Mouse (Mus musculus): ENCODE measurements around the gene Krtap5-2. TPM values are rescaled to one million over a fixed set of nuclear protein-coding genes. Genes with fewer than 3 reads are reported as not detected.
"Not testable (repeated sequence)": the region's sequence is repeated elsewhere in the genome, so short reads cannot be mapped to it uniquely, and the experiment has no call there.

Krtap5-2 gene
- not detected in 2 replicates for polyA plus RNA-seq (2015; fragmentation: Nextera tagmentation; extraction: Ambion mirVana)

DNA sequence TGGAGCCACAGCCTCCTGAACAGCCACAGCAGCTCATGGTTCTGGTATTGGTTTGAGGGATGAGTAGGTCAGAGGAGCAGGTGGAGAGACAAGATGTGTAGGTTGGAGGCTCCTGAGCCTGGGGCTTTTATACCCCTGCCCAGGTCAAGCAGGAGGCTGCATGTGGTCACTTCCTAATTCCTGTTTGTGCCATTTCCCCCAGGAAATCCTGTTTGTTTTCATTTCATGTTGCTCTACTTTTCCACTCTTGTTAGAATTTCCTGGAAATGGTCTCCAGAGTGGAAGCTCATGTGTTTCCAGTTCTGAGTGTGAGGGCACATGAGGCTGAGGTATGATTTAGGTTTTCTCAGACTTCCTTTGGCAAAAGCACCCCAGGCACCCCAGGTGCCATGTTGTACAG is at the start of gene Krtap5-2:
Krtap5-2 (minus strand) TSS at position 101 of the 400 bp plus-strand sequence.
- not testable (repeated sequence) for H3K36me3 ChIP-seq (ENCODE audit: control insufficient read depth, insufficient read depth); H3K4me1 ChIP-seq (ENCODE audit: control insufficient read depth, low read depth, low read length); ATAC-seq (ENCODE audit: low read depth); H3K9me3 ChIP-seq (replicated peaks; ENCODE audit: control insufficient read depth, low read length); H3K4me2 ChIP-seq (ENCODE audit: low read depth, low read length); H3K4me3 ChIP-seq (ENCODE audit: low read depth, low read length); H3K27me3 ChIP-seq (ENCODE audit: control insufficient read depth, insufficient read depth, low read depth, low read length); H3K9ac ChIP-seq (ENCODE audit: low read depth, low read length); H3K27ac ChIP-seq (ENCODE audit: low read length)

DNA sequence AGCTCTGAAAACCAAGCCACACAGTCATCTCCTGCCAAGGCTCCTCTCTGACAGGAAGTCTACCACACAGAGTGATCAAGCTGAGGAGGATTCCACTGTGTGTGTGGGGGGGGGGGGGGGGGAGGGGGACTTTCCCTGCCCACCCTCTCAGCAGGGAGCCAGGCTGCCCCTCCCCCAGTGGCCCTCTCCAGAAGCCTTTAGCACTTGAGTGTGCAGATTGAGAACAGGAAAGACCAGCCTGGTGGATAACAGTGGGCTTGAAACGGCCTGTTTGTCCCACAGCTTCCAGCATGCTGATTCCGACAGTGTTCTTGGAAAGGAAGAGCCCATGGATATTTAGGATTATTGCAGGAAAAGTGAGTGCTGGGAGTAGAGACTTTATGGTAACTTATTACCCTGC is 48.7 kb upstream of the Krtap5-2 start:
- no peak overlapping the region for H3K27ac ChIP-seq (ENCODE audit: low read length)
- no peak overlapping the region for H3K9ac ChIP-seq (ENCODE audit: low read depth, low read length)
- 24% methylated on average over 2 of the region's 2 CpGs for WGBS (ENCODE audit: insufficient replicate concordance)
- H3K36me3 ChIP-seq (ENCODE audit: control insufficient read depth, insufficient read depth) = no peaks in the 10 kb centered on the region
- H3K4me1 ChIP-seq (ENCODE audit: control insufficient read depth, low read depth, low read length) = no peaks in the 10 kb centered on the region
- ATAC-seq (ENCODE audit: low read depth) = no peak
- H3K4me3 ChIP-seq (ENCODE audit: low read depth, low read length) = no peak overlapping the region
- no peak overlapping the region for H3K4me2 ChIP-seq (ENCODE audit: low read depth, low read length)
- no peaks in the 10 kb centered on the region for H3K9me3 ChIP-seq (replicated peaks; ENCODE audit: control insufficient read depth, low read length)
- no peaks in the 10 kb centered on the region for H3K27me3 ChIP-seq (ENCODE audit: control insufficient read depth, insufficient read depth, low read depth, low read length)

DNA sequence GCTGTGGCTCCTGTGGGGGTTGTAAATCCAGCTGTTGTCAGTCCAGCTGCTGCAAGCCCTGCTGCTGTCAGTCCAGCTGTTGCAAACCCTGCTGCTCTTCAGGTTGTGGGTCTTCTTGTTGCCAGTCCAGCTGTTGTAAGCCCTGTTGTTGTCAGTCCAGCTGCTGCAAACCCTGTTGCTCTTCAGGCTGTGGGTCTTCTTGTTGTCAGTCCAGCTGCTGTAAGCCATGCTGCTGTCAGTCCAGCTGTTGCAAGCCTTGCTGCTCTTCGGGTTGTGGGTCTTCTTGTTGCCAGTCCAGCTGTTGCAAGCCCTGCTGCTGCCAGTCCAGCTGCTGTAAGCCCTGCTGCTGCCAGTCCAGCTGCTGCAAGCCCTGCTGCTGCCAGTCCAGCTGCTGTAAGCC is 36.3 kb upstream of the Krtap5-2 start:
- not testable (repeated sequence) for H3K9me3 ChIP-seq (replicated peaks; ENCODE audit: control insufficient read depth, low read length); H3K4me1 ChIP-seq (ENCODE audit: control insufficient read depth, low read depth, low read length); ATAC-seq (ENCODE audit: low read depth); H3K9ac ChIP-seq (ENCODE audit: low read depth, low read length); H3K4me2 ChIP-seq (ENCODE audit: low read depth, low read length); H3K36me3 ChIP-seq (ENCODE audit: control insufficient read depth, insufficient read depth); H3K4me3 ChIP-seq (ENCODE audit: low read depth, low read length); H3K27me3 ChIP-seq (ENCODE audit: control insufficient read depth, insufficient read depth, low read depth, low read length); H3K27ac ChIP-seq (ENCODE audit: low read length)
- 25% methylated on average over 1 of the region's 1 CpGs for WGBS (ENCODE audit: insufficient replicate concordance)

DNA sequence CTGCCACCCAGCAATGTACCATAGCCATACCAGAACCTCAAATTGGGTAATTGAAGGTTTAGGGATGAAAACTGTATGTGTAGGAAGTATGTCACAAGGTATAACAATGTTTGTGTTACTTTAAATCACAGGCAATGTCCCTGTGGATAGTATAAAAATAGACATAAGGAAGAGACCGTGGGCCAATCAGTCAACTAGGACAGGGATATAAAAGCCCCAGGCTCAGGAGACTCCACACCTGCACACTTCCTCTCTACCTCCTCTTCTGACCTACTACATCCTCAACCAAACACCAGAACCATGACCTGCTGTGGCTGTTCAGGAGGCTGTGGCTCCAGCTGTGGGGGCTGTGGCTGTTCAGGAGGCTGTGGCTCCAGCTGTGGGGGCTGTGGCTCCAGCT is 35.8 kb upstream of the Krtap5-2 start, which contains the start of gene Gm7579:
Gm7579 (plus strand) TSS at position 301 of the 400 bp plus-strand sequence.
- H3K4me1 ChIP-seq (ENCODE audit: control insufficient read depth, low read depth, low read length) = no peaks in the 10 kb centered on the region
- no peak for ATAC-seq (ENCODE audit: low read depth)
- H3K36me3 ChIP-seq (ENCODE audit: control insufficient read depth, insufficient read depth) = no peaks in the 10 kb centered on the region
- 35% methylated on average over 1 of the region's 1 CpGs for WGBS (ENCODE audit: insufficient replicate concordance)
- H3K9me3 ChIP-seq (replicated peaks; ENCODE audit: control insufficient read depth, low read length) = no peaks in the 10 kb centered on the region
- H3K27me3 ChIP-seq (ENCODE audit: control insufficient read depth, insufficient read depth, low read depth, low read length) = no peaks in the 10 kb centered on the region
- H3K4me3 ChIP-seq (ENCODE audit: low read depth, low read length) = no peak within 1 kb of the TSS
- H3K9ac ChIP-seq (ENCODE audit: low read depth, low read length) = no peak within 1 kb of the TSS
- H3K27ac ChIP-seq (ENCODE audit: low read length) = no peak within 1 kb of the TSS
- no peak within 1 kb of the TSS for H3K4me2 ChIP-seq (ENCODE audit: low read depth, low read length)

DNA sequence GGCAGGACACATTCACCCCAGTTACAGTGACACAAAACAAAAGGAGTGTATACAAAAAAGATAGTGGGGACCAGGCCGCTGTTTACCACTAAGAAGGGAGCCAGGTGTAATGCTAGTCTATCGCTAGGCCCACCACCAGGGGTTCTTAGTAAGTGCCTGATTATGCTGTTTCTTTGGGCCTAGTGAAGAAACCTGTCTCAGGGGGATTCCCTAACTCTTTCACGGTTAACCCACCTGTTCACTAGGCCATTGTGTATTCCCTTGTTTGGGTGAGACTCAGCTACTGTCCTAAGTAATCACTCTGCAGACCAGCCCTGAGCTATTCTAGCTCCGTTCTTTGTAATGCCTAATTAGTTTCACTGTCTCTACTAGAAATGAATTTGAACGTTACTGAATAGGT is 31.1 kb upstream of the Krtap5-2 start:
- WGBS (ENCODE audit: insufficient replicate concordance) = 63% methylated on average over 5 of the region's 5 CpGs
- H3K9me3 ChIP-seq (replicated peaks; ENCODE audit: control insufficient read depth, low read length); ATAC-seq (ENCODE audit: low read depth): not testable (repeated sequence)

DNA sequence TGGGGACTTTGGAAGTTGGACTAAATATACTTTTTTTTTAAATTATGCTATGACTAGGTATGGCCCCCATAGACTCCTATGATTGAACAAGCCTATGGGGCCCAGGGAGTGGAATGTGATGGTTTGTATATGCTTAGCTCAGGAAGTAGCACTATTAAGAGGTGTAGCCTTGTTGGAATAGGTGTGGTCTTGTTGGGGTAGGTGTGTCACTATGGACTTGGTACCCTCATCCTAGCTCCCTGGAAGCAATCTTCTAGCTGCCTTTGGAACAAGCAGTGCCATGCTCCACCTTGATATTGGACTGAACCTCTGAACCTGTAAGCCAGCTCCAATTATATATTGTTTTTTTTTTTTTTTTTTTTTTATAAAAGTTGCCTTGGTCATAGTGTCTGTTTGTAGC is 29.7 kb upstream of the Krtap5-2 start:
- H3K4me2 ChIP-seq (ENCODE audit: low read depth, low read length) = no peak overlapping the region
- H3K4me1 ChIP-seq (ENCODE audit: control insufficient read depth, low read depth, low read length) = no peaks in the 10 kb centered on the region
- no peaks in the 10 kb centered on the region for H3K27me3 ChIP-seq (ENCODE audit: control insufficient read depth, insufficient read depth, low read depth, low read length)
- ATAC-seq (ENCODE audit: low read depth) = no peak
- H3K4me3 ChIP-seq (ENCODE audit: low read depth, low read length) = no peak overlapping the region
- no peaks in the 10 kb centered on the region for H3K9me3 ChIP-seq (replicated peaks; ENCODE audit: control insufficient read depth, low read length)
- H3K27ac ChIP-seq (ENCODE audit: low read length) = no peak overlapping the region
- H3K9ac ChIP-seq (ENCODE audit: low read depth, low read length) = no peak overlapping the region
- H3K36me3 ChIP-seq (ENCODE audit: control insufficient read depth, insufficient read depth) = no peaks in the 10 kb centered on the region

More for the DNA sequence above, 31.1 kb upstream of the Krtap5-2 start:
- H3K36me3 ChIP-seq (ENCODE audit: control insufficient read depth, insufficient read depth); H3K4me1 ChIP-seq (ENCODE audit: control insufficient read depth, low read depth, low read length); H3K27ac ChIP-seq (ENCODE audit: low read length); H3K4me2 ChIP-seq (ENCODE audit: low read depth, low read length); H3K9ac ChIP-seq (ENCODE audit: low read depth, low read length); H3K27me3 ChIP-seq (ENCODE audit: control insufficient read depth, insufficient read depth, low read depth, low read length); H3K4me3 ChIP-seq (ENCODE audit: low read depth, low read length): not testable (repeated sequence)

DNA sequence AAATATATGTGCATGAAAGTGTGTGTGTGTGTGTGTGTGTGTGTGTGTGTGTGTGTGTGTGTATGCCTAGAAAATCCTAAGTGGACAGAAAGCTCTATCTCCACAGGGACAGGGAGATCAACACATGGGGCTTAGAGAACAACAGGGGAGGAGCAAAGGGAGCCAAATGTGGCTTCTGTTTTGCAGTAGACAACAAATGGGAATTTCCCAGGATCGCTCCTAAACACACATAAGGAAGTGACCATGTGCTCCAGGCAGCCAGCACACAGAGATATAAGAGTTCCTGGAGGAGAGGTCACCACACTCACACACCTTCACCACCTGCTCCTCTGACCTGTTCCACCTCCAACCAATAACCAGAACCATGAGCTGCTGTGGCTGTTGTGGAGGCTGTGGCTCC is 25.3 kb upstream of the Krtap5-2 start, which contains the start of gene Krtap5-3:
Krtap5-3 (plus strand) TSS at position 301 of the 400 bp plus-strand sequence.
- WGBS (ENCODE audit: insufficient replicate concordance) = 60% methylated on average over 1 of the region's 1 CpGs
- no peaks in the 10 kb centered on the region for H3K27me3 ChIP-seq (ENCODE audit: control insufficient read depth, insufficient read depth, low read depth, low read length)
- H3K4me2 ChIP-seq (ENCODE audit: low read depth, low read length) = no peak within 1 kb of the TSS
- no peak within 1 kb of the TSS for H3K4me3 ChIP-seq (ENCODE audit: low read depth, low read length)
- no peak within 1 kb of the TSS for H3K27ac ChIP-seq (ENCODE audit: low read length)
- no peaks in the 10 kb centered on the region for H3K36me3 ChIP-seq (ENCODE audit: control insufficient read depth, insufficient read depth)
- no peak for ATAC-seq (ENCODE audit: low read depth)
- no peak within 1 kb of the TSS for H3K9ac ChIP-seq (ENCODE audit: low read depth, low read length)
- no peaks in the 10 kb centered on the region for H3K4me1 ChIP-seq (ENCODE audit: control insufficient read depth, low read depth, low read length)
- no peaks in the 10 kb centered on the region for H3K9me3 ChIP-seq (replicated peaks; ENCODE audit: control insufficient read depth, low read length)

DNA sequence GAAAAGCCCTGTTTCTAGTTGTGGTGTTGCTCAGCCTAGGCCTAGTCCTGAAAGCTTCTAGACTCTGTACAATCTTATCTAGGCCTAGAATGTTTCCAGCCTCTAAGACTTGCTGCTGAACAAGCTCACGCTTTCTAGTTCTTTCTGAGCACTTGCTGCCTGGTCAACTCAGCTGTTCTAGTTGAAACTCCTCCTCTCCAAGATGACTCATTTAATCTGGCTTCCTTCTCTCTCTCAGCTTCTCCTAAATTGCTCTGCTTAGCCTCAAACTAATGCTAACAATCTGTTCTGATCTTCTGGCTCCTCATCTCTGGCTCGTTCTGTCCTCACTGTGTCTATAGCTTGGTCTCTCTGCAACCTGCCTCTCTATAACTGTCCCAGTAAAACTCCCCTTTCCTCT is 22.9 kb upstream of the Krtap5-2 start:
- 56% methylated on average over 2 of the region's 2 CpGs for WGBS (ENCODE audit: insufficient replicate concordance)
- Histone ChIP-seq H3K27me3 (ENCODE audit: control insufficient read depth, insufficient read depth, low read depth, low read length) (no peaks in the 10 kb centered on the region), H3K36me3 (ENCODE audit: control insufficient read depth, insufficient read depth) (no peaks in the 10 kb centered on the region), H3K27ac (ENCODE audit: low read length) (no peak overlapping the region), H3K4me1 (ENCODE audit: control insufficient read depth, low read depth, low read length) (no peaks in the 10 kb centered on the region), H3K9ac (ENCODE audit: low read depth, low read length) (no peak overlapping the region), H3K4me2 (ENCODE audit: low read depth, low read length) (no peak overlapping the region), H3K9me3 (replicated peaks; ENCODE audit: control insufficient read depth, low read length) (no peaks in the 10 kb centered on the region), H3K4me3 (ENCODE audit: low read depth, low read length) (no peak overlapping the region)
- no peak for ATAC-seq (ENCODE audit: low read depth)

DNA sequence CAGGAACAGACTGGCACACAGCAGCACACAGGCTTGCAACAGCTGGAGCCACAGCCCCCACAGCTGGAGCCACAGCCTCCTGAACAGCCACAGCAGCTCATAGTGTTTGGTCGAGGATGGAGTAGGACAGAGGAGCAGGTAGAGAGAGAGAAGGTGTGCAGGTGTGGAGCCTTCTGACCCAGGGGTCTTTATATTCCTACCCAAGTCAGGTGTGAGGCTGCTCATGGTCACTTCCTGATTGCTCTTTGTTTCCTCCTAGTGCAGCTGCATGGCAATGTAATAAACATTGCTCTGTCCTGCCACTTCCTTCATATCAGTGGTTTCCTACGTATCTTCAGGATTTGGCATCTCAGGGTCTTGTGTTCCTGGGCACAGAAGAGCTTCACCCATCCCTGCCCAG is 14.5 kb upstream of the Krtap5-2 start, which contains the start of gene Gm10153:
Gm10153 (minus strand) TSS at position 101 of the 400 bp plus-strand sequence.
- Histone ChIP-seq H3K4me2 (ENCODE audit: low read depth, low read length) (no peak within 1 kb of the TSS), H3K4me3 (ENCODE audit: low read depth, low read length) (no peak within 1 kb of the TSS), H3K9me3 (replicated peaks; ENCODE audit: control insufficient read depth, low read length) (no peaks in the 10 kb centered on the region), H3K27me3 (ENCODE audit: control insufficient read depth, insufficient read depth, low read depth, low read length) (no peaks in the 10 kb centered on the region), H3K36me3 (ENCODE audit: control insufficient read depth, insufficient read depth) (no peaks in the 10 kb centered on the region), H3K4me1 (ENCODE audit: control insufficient read depth, low read depth, low read length) (no peaks in the 10 kb centered on the region), H3K27ac (ENCODE audit: low read length) (no peak within 1 kb of the TSS), H3K9ac (ENCODE audit: low read depth, low read length) (no peak within 1 kb of the TSS)
- 17% methylated on average over 2 of the region's 2 CpGs for WGBS (ENCODE audit: insufficient replicate concordance)
- ATAC-seq (ENCODE audit: low read depth) = no peak
